Mouse (Mus musculus) midbrain, embryonic 12.5 days (tissue): ENCODE data around the gene Otogl. TPM values are rescaled to one million over a fixed set of nuclear protein-coding genes. Genes with fewer than 3 reads are reported as not detected.
"Not testable (repeated sequence)": the region's sequence is repeated elsewhere in the genome, so short reads cannot be mapped to it uniquely, and the experiment has no call there.

ENCODE experiments used
- ATAC-seq: fragments of 200-750 bp; cut with Nextera tagmentation; 2 replicates; pipeline ENCODE4 v1.8.0; 2017; ENCODE audit warnings: low read depth, moderate TSS enrichment, moderate library complexity; ENCODE audit not compliant: low FRiP score
- H3K27ac ChIP-seq: fragments of 300-500 bp; sonication (generic); replicated peaks from 2 replicates; pipeline ENCODE4 v1.5.1; 2016; ENCODE audit warnings: mild to moderate bottlenecking
- H3K27me3 ChIP-seq: fragments of 300-500 bp; sonication (generic); 2 replicates; pipeline ENCODE4 v1.6.1; 2016; ENCODE audit warnings: mild to moderate bottlenecking
- H3K36me3 ChIP-seq: fragments of 300-500 bp; sonication (generic); 2 replicates; pipeline ENCODE4 v1.6.1; 2016
- H3K4me1 ChIP-seq: fragments of 300-500 bp; sonication (generic); 2 replicates; pipeline ENCODE4 v1.6.1; 2016
- H3K4me2 ChIP-seq: fragments of 300-500 bp; sonication (generic); replicated peaks from 2 replicates; pipeline ENCODE4 v1.6.1; 2016; ENCODE audit warnings: mild to moderate bottlenecking, moderate library complexity
- H3K4me3 ChIP-seq: fragments of 300-500 bp; sonication (generic); 2 replicates; pipeline ENCODE4 v1.5.1; 2016; ENCODE audit warnings: mild to moderate bottlenecking
- H3K9ac ChIP-seq: fragments of 300-500 bp; sonication (generic); replicated peaks from 2 replicates; pipeline ENCODE4 v1.6.1; 2016; ENCODE audit warnings: mild to moderate bottlenecking, moderate library complexity
- H3K9me3 ChIP-seq: fragments of 300-500 bp; sonication (generic); 2 replicates; pipeline ENCODE4 v1.6.1; 2016; ENCODE audit warnings: mild to moderate bottlenecking
- WGBS: fragments of 180-500 bp; shearing (Covaris S2); methylation state at CpG from one replicate; pipeline ENCODE4 v1.1.7; 2016; 5-methylcytosine and 5-hydroxymethylcytosine counted together
- polyA plus RNA-seq: library from polyadenylated mRNA; unstranded; fragments of >200 nt; fragmentation: Nextera tagmentation; extraction: Ambion mirVana; gene quantifications from 2 replicates; pipeline ENCODE4 v1.2.1, GENCODE M21; 2016

Gene Otogl
- polyA plus RNA-seq, 1 experiment from 2014 or later: not detected

- H3K27me3 ChIP-seq: no peaks in the 10 kb centered on the region
- H3K4me2 ChIP-seq: no peak overlapping the region
- no peak overlapping the region for H3K9ac ChIP-seq
- no peak overlapping the region for H3K27ac ChIP-seq
- WGBS: 26% methylated on average over 7 of the region's 7 CpGs
- H3K4me3 ChIP-seq: no peak overlapping the region
- peak; percentile 70; the same call in 1 of the 2 replicates for ATAC-seq
- H3K4me1 ChIP-seq: no peaks in the 10 kb centered on the region
- no peaks in the 10 kb centered on the region for H3K36me3 ChIP-seq
- no peaks in the 10 kb centered on the region for H3K9me3 ChIP-seq
These were observed 53.2 kb downstream of the Otogl start for GRCm38 (mm10) chr10:107858684-107859083.

- no peak for ATAC-seq
- Histone ChIP-seq H3K27me3 (no peaks in the 10 kb centered on the region), H3K9ac (no peak overlapping the region), H3K4me2 (no peak overlapping the region), H3K9me3 (no peaks in the 10 kb centered on the region), H3K27ac (no peak overlapping the region), H3K4me1 (no peaks in the 10 kb centered on the region), H3K4me3 (no peak overlapping the region), H3K36me3 (no peaks in the 10 kb centered on the region)
- WGBS: 98% methylated on average over 1 of the region's 1 CpGs
These were observed 67.0 kb downstream of the Otogl start for GRCm38 (mm10) chr10:107844906-107845305.

GRCm38 (mm10) chr10:107834452-107835239 lies 77.3 kb downstream of the Otogl start:
- Histone ChIP-seq H3K9ac (no peak overlapping the region), H3K4me3 (no peak overlapping the region), H3K27me3 (no peaks in the 10 kb centered on the region), H3K4me1 (no peaks in the 10 kb centered on the region), H3K4me2 (no peak overlapping the region), H3K9me3 (peaks cover 3% of the 10 kb centered on the region; the same call in 1 of the 2 replicates), H3K36me3 (no peaks in the 10 kb centered on the region), H3K27ac (no peak overlapping the region)
- no peak for ATAC-seq
- WGBS: 76% methylated on average over 4 of the region's 4 CpGs

DNA sequence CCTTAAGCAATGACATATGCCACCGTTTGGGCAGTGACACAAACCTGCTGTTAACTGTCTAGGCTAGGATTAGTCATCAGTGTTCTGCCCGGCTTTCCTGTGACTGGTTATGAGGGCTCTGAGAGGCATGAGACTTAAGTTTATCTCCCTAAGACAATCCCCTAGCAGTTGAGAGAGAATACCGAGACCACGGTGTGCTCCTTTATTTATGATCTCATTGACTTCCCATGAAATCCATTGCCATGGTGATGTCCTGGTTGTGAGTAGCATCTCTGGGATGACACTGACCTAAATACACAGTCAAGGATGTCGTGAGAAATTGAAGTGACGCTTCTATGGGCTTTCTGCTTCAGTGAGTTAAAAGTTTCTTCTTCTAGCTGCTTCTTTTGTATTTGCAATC lies 82.8 kb downstream of the Otogl start:
- no peak for ATAC-seq
- H3K27ac ChIP-seq: no peak overlapping the region
- H3K4me3 ChIP-seq: no peak overlapping the region
- H3K4me1 ChIP-seq: no peaks in the 10 kb centered on the region
- no peaks in the 10 kb centered on the region for H3K27me3 ChIP-seq
- no peak overlapping the region for H3K9ac ChIP-seq
- WGBS: 51% methylated on average over 6 of the region's 6 CpGs
- no peak overlapping the region for H3K4me2 ChIP-seq
- no peaks in the 10 kb centered on the region for H3K9me3 ChIP-seq
- no peaks in the 10 kb centered on the region for H3K36me3 ChIP-seq

DNA sequence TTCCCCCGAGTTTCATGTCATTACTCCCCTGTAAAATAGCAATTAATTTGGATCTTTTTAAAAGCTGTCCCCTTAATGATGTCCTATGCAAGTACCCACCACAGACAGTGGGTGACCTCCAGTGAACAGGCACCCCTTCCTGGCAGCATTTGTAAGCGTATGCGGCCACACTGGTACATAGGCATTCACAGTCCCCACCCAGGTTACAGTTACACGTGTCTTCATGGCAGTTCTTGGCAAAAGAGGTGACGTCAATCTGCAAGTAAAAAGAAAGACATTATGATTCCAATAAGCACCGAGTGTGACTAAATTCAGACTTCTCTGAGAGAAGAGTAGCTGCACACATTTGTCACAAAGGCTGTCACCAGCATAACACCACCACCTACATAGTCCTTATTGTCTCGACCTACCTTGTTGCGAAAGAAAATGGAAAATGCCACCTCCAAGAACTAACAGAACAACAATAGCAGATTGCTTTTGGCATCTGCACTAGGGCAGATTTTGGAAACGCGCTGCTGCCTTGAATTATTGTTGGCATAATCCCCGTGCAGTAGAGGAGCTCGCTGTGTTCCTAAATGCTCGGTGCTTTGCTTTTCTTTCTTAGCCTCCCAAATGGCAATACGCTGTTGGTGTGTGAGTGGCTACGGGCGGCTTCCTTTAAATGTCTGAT lies 98.0 kb downstream of the Otogl start:
- H3K4me3 ChIP-seq: no peak overlapping the region
- H3K9ac ChIP-seq: no peak overlapping the region
- H3K4me2 ChIP-seq: no peak overlapping the region
- 86% methylated on average over 16 of the region's 16 CpGs for WGBS
- ATAC-seq: no peak
- H3K27ac ChIP-seq: no peak overlapping the region
- H3K9me3 ChIP-seq: no peaks in the 10 kb centered on the region
- no peaks in the 10 kb centered on the region for H3K27me3 ChIP-seq
- H3K36me3 ChIP-seq: no peaks in the 10 kb centered on the region
- H3K4me1 ChIP-seq: no peaks in the 10 kb centered on the region

DNA sequence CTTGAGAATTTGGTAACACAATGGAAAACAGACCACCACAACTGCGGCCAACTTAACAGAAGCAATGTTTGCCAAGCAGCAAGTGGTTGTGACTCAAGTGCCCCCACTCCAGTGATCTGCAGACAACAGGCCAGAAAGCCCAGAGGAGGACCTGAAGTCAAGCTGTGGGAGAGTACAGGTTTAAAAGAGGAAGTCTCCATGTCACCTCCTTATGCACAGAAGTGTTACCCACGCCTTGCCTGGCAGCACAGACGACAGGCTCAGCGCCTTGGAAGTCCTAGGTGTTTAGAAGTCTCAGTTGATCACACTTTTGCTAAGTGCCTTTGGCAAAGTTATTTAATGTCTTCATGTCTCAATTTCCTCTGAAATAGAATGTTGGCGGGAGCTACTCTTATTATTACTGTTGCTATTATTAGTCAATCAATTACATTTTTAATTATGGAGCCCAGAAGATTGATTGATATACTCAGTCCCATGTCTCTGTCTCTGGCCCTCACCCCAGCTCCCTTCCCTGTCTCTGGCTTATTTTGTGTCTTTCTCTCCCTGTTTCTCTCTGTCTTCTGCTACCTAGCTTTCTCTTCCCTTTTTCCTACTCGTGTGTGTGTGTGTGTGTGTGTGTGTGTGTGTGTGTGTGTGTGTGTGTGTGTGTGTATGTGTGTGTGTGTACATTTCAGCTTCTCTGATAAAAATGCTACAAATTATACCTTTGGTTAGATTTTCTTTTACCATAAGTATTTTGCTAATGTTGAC lies 101.1 kb downstream of the Otogl start:
- no peaks in the 10 kb centered on the region for H3K9me3 ChIP-seq
- H3K4me2 ChIP-seq: no peak overlapping the region
- no peaks in the 10 kb centered on the region for H3K27me3 ChIP-seq
- H3K4me3 ChIP-seq: no peak overlapping the region
- H3K4me1 ChIP-seq: no peaks in the 10 kb centered on the region
- no peak for ATAC-seq
- H3K27ac ChIP-seq: no peak overlapping the region
- WGBS: 88% methylated on average over 6 of the region's 6 CpGs
- H3K36me3 ChIP-seq: no peaks in the 10 kb centered on the region
- no peak overlapping the region for H3K9ac ChIP-seq

DNA sequence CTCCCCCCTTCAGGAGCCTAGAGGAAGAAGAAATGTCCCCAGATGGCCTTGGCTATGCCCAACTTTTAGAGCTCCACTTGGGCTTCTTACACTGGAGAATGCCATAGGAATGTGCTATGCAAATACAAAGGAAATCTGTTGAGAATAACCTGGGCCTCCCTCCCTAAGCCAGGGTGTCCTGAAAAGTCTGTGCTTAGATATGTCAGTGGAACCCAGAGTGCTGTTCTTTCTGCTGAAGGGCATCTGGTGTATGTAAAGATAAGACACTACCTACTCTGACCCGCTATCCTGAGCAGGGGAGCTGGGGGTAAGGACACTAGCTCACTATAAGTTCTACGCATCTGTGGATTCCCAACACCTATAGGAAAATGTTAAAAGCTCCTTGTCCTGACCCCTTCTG lies 106.7 kb downstream of the Otogl start:
- WGBS: 82% methylated on average over 2 of the region's 2 CpGs
- H3K9ac ChIP-seq: no peak overlapping the region
- ATAC-seq: no peak

DNA sequence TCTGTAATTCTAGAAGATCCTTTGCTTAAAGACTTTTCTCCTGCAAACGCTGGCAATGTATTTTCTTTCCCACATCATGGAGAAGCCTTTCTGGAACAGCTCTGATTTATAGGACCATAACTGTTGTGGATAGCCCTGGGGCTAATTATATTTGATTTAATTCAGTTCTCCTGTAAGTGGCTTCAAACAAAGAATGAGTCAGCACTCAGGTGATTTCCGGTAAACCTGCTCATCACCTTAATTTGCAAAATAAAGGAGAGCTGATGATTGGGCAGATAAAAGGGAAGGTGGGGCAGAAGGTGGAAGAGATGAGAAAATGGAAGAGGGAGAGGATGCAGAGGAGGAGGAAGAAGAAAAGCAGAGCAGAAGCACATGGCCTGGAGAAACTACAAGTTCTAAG lies 107.6 kb downstream of the Otogl start:
- not testable (repeated sequence) for H3K27ac ChIP-seq, H3K9ac ChIP-seq, H3K36me3 ChIP-seq, H3K4me2 ChIP-seq, H3K9me3 ChIP-seq, H3K4me3 ChIP-seq, ATAC-seq, H3K27me3 ChIP-seq, H3K4me1 ChIP-seq
- 78% methylated on average over 2 of the region's 2 CpGs for WGBS

More for the DNA sequence above, 106.7 kb downstream of the Otogl start:
- Histone ChIP-seq H3K27me3 (no peaks in the 10 kb centered on the region), H3K9me3 (no peaks in the 10 kb centered on the region), H3K4me2 (no peak overlapping the region), H3K4me1 (no peaks in the 10 kb centered on the region), H3K4me3 (no peak overlapping the region), H3K27ac (no peak overlapping the region), H3K36me3 (no peaks in the 10 kb centered on the region)

- H3K36me3 ChIP-seq: no peaks in the 10 kb centered on the region
- no peak overlapping the region for H3K27ac ChIP-seq
- no peaks in the 10 kb centered on the region for H3K9me3 ChIP-seq
- ATAC-seq: peak; percentile 77
- 16% methylated on average over 7 of the region's 7 CpGs for WGBS
- H3K9ac ChIP-seq: no peak overlapping the region
- no peaks in the 10 kb centered on the region for H3K27me3 ChIP-seq
- H3K4me3 ChIP-seq: no peak overlapping the region
- H3K4me2 ChIP-seq: no peak overlapping the region
- H3K4me1 ChIP-seq: no peaks in the 10 kb centered on the region
These were observed 112.1 kb downstream of the Otogl start for GRCm38 (mm10) chr10:107799671-107800353.

DNA sequence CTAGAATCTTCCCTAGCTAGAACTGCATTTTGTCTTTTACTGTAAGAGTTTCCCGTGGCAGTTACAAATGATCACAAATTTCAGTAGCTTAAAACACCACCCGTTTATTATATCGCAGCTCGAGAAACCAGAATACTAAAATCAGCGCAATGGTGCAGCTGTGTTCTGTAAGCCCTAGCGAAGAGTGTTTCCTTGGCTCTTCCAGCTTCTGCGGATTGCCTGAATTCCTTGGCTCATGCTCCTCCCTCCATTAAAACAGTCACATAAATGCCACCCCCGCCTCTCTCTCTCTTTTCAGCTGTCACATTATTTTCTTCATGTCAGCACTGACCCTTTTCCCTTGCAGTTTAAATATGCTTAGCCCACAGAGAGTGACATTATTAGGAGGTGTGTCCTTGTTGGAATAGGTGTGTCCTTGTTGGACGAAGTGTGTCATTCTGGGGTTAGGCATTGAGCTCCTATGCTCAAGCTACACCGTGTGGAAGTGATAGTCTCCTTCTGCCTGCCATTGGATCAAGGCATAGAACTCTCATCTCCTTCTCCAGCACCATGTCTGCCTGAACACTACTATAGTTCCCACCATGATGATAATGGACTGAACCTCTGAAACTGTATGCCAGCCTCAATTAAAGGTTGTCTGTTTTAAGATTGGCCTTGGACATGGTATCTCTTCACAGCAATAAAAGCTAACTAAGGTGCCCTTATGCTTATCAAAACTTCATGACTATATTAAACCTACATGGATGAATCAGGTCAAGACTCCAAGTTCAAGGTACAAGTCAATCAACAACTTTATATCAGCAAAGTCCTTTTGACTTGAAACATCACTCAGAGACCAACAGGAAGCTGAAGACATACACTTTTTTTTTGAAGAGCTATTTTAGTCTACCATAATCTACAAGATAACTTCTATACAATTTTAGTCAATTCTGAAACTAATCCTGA lies 116.8 kb downstream of the Otogl start:
- no peak overlapping the region for H3K27ac ChIP-seq
- no peak overlapping the region for H3K4me2 ChIP-seq
- WGBS: 87% methylated on average over 10 of the region's 10 CpGs
- no peak for ATAC-seq
- H3K9me3 ChIP-seq: no peaks in the 10 kb centered on the region
- H3K36me3 ChIP-seq: no peaks in the 10 kb centered on the region
- no peak overlapping the region for H3K4me3 ChIP-seq
- H3K9ac ChIP-seq: no peak overlapping the region
- no peaks in the 10 kb centered on the region for H3K27me3 ChIP-seq
- H3K4me1 ChIP-seq: no peaks in the 10 kb centered on the region

- H3K4me2 ChIP-seq: no peak overlapping the region
- WGBS: 79% methylated on average over 3 of the region's 3 CpGs
- ATAC-seq: no peak
- H3K27me3 ChIP-seq: no peaks in the 10 kb centered on the region
- H3K9ac ChIP-seq: no peak overlapping the region
- no peaks in the 10 kb centered on the region for H3K9me3 ChIP-seq
- H3K4me1 ChIP-seq: no peaks in the 10 kb centered on the region
- no peaks in the 10 kb centered on the region for H3K36me3 ChIP-seq
- no peak overlapping the region for H3K27ac ChIP-seq
- H3K4me3 ChIP-seq: no peak overlapping the region
These were observed 119.4 kb downstream of the Otogl start for GRCm38 (mm10) chr10:107792491-107792890.
